Mouse (Mus musculus) stomach, postnatal 0 days (tissue): ENCODE data around the gene Smg6.

Experiments used
- CTCF ChIP-seq: IDR thresholded peaks from 2 replicates; pipeline ENCODE4 v1.5.1; 2016; ENCODE audit warnings: antibody characterized with exemption, low read depth, mild to moderate bottlenecking, moderate library complexity
- EP300 ChIP-seq: optimal IDR thresholded peaks from 2 replicates; pipeline ENCODE3; 2016; ENCODE audit warnings: antibody characterized with exemption

DNA sequence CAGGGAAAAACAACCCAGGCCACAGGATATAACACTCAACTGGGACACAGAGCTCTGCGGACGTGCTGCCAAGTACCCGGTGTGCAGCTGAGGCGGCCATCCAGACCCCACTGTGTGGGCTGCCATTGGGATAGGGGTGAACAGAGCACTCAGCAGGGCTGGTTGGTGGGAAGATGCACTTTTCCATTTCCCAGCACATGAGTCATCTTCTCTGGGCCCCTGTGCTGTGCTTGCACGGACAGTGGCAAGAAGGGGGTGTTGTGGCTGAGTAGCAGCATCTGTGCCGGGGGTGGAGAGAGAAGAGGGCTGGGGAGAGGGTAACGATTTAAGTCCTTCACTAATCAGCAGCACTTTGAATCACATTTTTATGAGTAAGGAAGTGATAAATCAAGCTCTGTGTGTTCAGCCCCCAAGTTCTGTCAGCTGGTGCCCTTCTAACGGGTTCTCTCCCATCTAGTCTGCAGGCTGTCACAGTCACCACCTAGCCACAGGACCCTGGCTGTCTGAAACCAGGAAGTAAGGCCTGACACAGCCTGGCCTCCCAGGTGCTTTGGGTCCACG is 66.9 kb downstream of the Smg6 start:
- TF ChIP-seq CTCF (no peak), EP300 (no peak)
